Mouse (Mus musculus) ES-E14 (cell line): Measurements from ENCODE around the gene Daam1. TPM values are rescaled to one million over a fixed set of nuclear protein-coding genes. Genes with fewer than 3 reads are reported as not detected.

Source experiments
- DNase-seq: peaks from one replicate; pipeline ENCODE4 v3.0.0-alpha.2; 2013; ENCODE audit warnings: low read depth, low spot score
- H3K27ac ChIP-seq: 2 replicates; pipeline ENCODE4 v1.5.1; 2012; ENCODE audit warnings: low read depth, mild to moderate bottlenecking, low read length, moderate library complexity, mixed read lengths; ENCODE audit not compliant: poor library complexity, insufficient read depth, severe bottlenecking
- H3K36me3 ChIP-seq: 2 replicates; pipeline ENCODE4 v1.6.1; 2012; ENCODE audit warnings: mild to moderate bottlenecking, low read length, moderate library complexity, mixed read lengths; ENCODE audit not compliant: control insufficient read depth, poor library complexity, insufficient read depth, severe bottlenecking
- H3K4me1 ChIP-seq, 2 experiments: fragments of 150-350 bp in 1 of 2; sonication (generic) in 1 of 2; 2 replicates each; pipeline ENCODE4 v1.6.1; 2012; ENCODE audit warnings: low read length in 2 of 2, mild to moderate bottlenecking in 1 of 2, mixed read lengths in 1 of 2; ENCODE audit not compliant: control insufficient read depth in 2 of 2, insufficient read depth in 2 of 2, poor library complexity in 1 of 2
- H3K4me3 ChIP-seq, 2 experiments: fragments of 150-350 bp in 1 of 2; sonication (generic) in 1 of 2; 2 replicates each; pipeline ENCODE4 v1.5.1; 2012; ENCODE audit warnings: low read length in 2 of 2, low read depth in 1 of 2, mild to moderate bottlenecking in 1 of 2, mixed read lengths in 1 of 2; ENCODE audit not compliant: insufficient read depth in 1 of 2, poor library complexity in 1 of 2, severe bottlenecking in 1 of 2
- H3K9ac ChIP-seq: 2 replicates; pipeline ENCODE4 v1.6.1; 2012; ENCODE audit warnings: low read depth, mild to moderate bottlenecking, low read length, mixed read lengths; ENCODE audit not compliant: poor library complexity, insufficient read depth, severe bottlenecking
- H3K9me3 ChIP-seq: fragments of 150-350 bp; sonication (generic); 2 replicates; pipeline ENCODE4 v1.6.1; 2012; ENCODE audit warnings: low read depth, mild to moderate bottlenecking, low read length; ENCODE audit not compliant: control insufficient read depth, insufficient read depth
- CHD2 ChIP-seq: IDR thresholded peaks from 2 replicates; pipeline ENCODE4 v1.6.1; 2014; ENCODE audit warnings: mild to moderate bottlenecking, low read depth, low read length, inconsistent platforms
- HCFC1 ChIP-seq: IDR thresholded peaks from 2 replicates; pipeline ENCODE4 v1.6.1; 2012; ENCODE audit warnings: low read length, inconsistent platforms, borderline replicate concordance; ENCODE audit not compliant: insufficient read depth
- MAFK ChIP-seq: IDR thresholded peaks from 2 replicates; pipeline ENCODE4 v1.6.1; 2014; ENCODE audit warnings: mild to moderate bottlenecking, low read depth, low read length, inconsistent platforms; ENCODE audit not compliant: insufficient read depth
- ZC3H11A ChIP-seq: IDR thresholded peaks from 2 replicates; pipeline ENCODE4 v1.6.1; 2012; ENCODE audit warnings: low read depth, mild to moderate bottlenecking, inconsistent platforms, low read length, borderline replicate concordance
- ZNF384 ChIP-seq: IDR thresholded peaks from 2 replicates; pipeline ENCODE4 v1.6.1; 2012; ENCODE audit warnings: low read depth, low read length, inconsistent platforms
- in situ Hi-C, 2 experiments: fragments of 600-800 bp; cut with MboI; formaldehyde crosslinking; loops; one replicate each; pipeline ENCODE4 v1.15.1; 2025; ENCODE audit warnings: low sequenced_read_pairs in 2 of 2, inconsistent platforms in 1 of 2; ENCODE audit not compliant: unreplicated experiment in 2 of 2
- total RNA-seq: library from RNA; depleted of rRNA; stranded (reverse); fragments of 300-350 nt; gene quantifications from 2 replicates; pipeline ENCODE4 v1.2.3, GENCODE M21; 2012

Gene Daam1
- total RNA-seq, 1 experiment = 15.8 TPM

GRCm38 (mm10) chr12:71945844-71946243, 115.0 kb downstream of the Daam1 start:
- Histone ChIP-seq H3K4me3 (no peak overlapping the region), H3K36me3 (no peaks in the 10 kb centered on the region; the same call in 1 of the 2 replicates), H3K27ac (no peak overlapping the region), H3K9me3 (no peaks in the 10 kb centered on the region), H3K4me1 (no peaks in the 10 kb centered on the region), H3K9ac (no peak overlapping the region)
- no peak for DNase-seq
- TF ChIP-seq MAFK (no peak), CHD2 (no peak), ZNF384 (no peak), HCFC1 (no peak), ZC3H11A (no peak)
- in situ Hi-C loops = no loop called here

DNA sequence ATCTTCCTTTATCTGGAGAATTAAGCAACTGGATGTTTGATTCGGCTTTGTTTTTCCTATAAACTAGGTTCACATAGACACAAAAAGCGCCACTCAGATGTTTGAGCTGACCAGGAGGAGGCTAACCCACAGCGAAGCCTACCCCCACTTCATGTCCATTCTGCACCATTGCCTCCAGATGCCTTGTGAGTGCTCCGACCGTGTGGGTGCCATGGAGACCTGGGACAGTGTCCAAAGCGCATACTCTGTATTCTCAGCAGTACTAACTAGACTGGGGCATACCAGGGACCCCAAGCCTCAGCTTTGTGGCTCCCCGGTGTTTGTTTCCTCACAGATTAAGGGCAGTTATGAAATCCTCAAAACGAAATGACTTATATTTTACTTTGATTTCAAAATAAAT, 115.6 kb downstream of the Daam1 start:
- H3K9me3 ChIP-seq = no peaks in the 10 kb centered on the region
- no peaks in the 10 kb centered on the region for H3K4me1 ChIP-seq
- peaks cover 3% of the 10 kb centered on the region for H3K36me3 ChIP-seq
- no peak overlapping the region for H3K27ac ChIP-seq
- TF ChIP-seq HCFC1 = no peak
- no peak for TF ChIP-seq ZNF384
- TF ChIP-seq ZC3H11A = no peak
- no peak for TF ChIP-seq CHD2
- no peak for TF ChIP-seq MAFK
- no peak overlapping the region for H3K4me3 ChIP-seq
- H3K9ac ChIP-seq = no peak overlapping the region
- in situ Hi-C loops = no loop called here
- no peak for DNase-seq

DNA sequence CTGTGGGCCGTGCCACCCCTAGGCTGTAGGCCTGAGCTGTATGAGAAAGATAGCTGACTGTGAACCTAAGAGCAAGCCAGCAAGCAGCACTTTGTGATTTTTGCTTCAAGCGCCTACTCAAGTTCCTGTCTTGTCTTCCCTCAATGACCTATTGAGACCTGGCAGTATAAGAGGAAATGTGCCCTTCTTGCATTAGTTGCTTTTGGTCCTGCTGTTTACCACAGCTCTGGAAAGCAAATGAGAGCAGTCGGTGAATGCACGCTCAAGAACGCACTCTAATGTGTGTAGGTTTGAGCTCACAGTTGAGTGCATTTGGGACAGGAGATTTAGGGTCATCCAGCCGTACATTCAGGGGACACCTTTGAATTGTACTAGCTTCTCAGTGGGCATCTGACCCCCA, 118.1 kb downstream of the Daam1 start:
- Histone ChIP-seq H3K27ac (no peak overlapping the region), H3K4me3 (no peak overlapping the region), H3K36me3 (peaks cover 5% of the 10 kb centered on the region), H3K4me1 (no peaks in the 10 kb centered on the region), H3K9ac (no peak overlapping the region), H3K9me3 (no peaks in the 10 kb centered on the region)
- TF ChIP-seq ZNF384 (no peak), MAFK (no peak), CHD2 (no peak), ZC3H11A (no peak), HCFC1 (no peak)
- DNase-seq = no peak
- in situ Hi-C loops = no loop called here

DNA sequence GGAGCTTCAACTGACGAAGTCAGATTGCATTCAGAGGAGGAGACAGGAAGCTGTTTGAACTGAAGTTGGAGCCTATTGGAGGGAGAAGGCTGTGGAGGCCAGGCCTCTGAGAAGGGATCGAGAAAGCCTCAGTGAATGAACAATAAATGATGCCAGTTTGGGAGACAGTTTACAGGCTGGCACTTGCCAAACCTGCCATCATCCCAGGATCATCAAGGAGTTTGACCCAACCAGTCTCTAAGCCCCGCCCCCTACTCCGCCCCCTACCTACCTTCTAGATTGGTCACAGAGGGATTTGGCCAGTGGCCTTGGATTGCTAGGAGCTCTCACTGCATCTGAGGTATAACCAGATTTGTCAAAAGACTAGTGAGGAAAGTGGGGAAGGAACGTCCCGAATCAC, 118.7 kb downstream of the Daam1 start:
- Histone ChIP-seq H3K9ac (no peak overlapping the region), H3K4me3 (no peak overlapping the region), H3K4me1 (no peaks in the 10 kb centered on the region), H3K36me3 (peaks cover 5% of the 10 kb centered on the region), H3K9me3 (no peaks in the 10 kb centered on the region), H3K27ac (no peak overlapping the region)
- TF ChIP-seq MAFK (no peak), HCFC1 (no peak), CHD2 (no peak)
- in situ Hi-C loops = no loop called here
- no peak for DNase-seq

DNA sequence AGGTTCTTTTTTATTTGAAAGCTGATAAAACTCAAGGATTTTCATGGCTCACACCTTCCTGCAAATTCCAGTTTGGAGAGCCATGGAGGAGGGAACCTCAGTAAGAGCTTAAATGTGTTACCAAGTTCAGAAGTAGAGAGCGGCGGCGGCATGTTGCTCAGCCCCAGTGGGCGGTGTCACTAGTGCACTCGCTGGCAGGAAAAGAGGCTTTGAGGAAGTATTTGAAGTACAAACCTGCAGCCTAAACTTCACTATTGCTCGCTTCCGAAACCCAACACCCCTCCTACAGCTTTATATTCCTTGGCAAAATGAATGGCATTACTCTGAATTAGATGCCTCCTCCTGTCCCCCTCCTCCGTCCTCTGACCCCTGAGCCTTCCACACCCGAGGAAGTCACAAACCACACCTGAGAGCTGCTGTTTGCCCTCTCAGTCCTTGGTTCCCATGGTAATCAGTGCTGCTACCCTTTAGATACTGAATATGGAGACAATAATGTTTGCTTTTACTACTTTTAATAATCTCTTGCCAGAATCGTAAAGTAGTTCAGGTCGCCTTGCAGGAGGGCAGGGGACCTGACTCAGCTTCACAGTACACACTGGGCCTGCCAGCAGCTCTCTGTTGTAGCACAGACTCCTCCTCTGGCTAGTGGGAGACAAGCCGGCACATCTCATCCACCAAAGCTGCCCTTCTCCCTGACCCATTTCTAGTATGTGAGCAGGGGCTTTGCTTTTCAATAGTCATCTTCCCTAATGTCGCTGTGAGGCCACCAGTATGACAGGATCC, 119.4 kb downstream of the Daam1 start:
- H3K4me3 ChIP-seq = no peak overlapping the region
- H3K9ac ChIP-seq = no peak overlapping the region
- no peaks in the 10 kb centered on the region for H3K9me3 ChIP-seq
- in situ Hi-C loops = no loop called here
- H3K36me3 ChIP-seq = peaks cover 5% of the 10 kb centered on the region
- no peak for DNase-seq
- H3K4me1 ChIP-seq = no peaks in the 10 kb centered on the region
- TF ChIP-seq ZC3H11A (no peak), MAFK (no peak), ZNF384 (no peak), CHD2 (no peak), HCFC1 (no peak)
- no peak overlapping the region for H3K27ac ChIP-seq
